Mouse (Mus musculus): ENCODE measurements around the gene Rrnad1.

Gene Rrnad1

DNA sequence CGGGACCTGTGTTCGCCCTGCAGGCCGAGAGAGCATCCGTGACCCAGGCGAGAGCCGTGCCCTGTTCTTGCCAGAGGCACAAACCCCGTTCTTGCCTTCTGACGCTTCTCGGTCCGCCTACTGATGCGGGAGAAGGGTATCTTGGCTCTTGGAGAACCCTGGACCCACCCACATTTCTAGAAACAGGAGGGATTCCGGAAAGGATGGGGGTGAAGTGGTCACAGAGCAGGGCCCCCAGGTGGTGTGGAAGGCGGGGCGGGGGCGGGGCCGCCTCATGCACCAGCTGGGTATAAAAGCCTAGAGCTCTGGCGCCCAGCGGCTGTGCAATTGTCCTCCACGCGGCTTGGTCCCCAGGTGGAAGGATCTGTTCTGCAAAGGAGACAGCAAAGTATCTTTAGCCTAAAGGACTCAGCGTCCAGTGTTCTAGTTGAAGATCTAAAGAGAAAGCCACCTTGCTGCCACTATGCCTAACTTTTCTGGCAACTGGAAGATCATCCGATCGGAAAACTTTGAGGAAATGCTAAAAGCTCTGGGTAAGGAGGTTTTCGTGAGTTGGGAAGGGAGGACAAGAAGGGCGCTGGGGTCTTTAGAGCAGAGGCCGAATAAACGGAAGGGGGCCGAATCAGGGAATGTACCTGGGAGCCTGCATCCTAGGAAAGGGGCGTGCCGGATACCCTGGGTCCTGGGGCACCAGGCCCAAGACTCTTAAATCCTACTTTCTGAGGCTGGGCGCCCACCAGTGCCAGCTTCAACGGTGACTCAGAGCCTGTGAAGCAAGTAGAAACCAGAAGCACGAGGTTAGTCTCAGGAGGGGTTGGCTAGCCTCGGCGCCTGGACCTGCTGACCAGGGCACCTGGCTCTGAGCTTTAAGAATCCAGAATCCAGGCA lies 18.1 kb upstream of the Rrnad1 start, which contains the start of gene Crabp2:
Crabp2 (plus strand) TSS at position 289 of the 888 bp plus-strand sequence.
- no peak for DNase-seq

DNA sequence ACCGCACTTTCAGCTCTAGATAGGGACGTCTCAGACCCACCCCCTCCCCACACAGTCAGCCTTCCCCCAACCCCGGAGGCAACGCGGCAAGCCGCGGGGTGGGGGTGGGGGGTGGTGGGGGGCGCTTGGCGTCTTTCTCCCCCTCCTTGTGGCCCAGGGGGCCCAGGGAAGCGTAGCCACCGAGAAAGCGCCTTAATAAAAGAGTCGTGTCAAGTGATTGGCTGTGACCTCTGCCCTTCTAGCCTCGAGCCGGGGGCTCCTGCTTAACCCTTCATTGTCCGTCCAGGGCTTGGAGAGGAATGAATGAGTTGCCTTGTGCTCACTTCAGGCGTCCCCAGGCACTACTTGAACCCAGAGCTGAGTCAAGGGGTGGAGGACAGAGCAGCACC lies 17.3 kb upstream of the Rrnad1 start:
- DNase-seq: no peak

DNA sequence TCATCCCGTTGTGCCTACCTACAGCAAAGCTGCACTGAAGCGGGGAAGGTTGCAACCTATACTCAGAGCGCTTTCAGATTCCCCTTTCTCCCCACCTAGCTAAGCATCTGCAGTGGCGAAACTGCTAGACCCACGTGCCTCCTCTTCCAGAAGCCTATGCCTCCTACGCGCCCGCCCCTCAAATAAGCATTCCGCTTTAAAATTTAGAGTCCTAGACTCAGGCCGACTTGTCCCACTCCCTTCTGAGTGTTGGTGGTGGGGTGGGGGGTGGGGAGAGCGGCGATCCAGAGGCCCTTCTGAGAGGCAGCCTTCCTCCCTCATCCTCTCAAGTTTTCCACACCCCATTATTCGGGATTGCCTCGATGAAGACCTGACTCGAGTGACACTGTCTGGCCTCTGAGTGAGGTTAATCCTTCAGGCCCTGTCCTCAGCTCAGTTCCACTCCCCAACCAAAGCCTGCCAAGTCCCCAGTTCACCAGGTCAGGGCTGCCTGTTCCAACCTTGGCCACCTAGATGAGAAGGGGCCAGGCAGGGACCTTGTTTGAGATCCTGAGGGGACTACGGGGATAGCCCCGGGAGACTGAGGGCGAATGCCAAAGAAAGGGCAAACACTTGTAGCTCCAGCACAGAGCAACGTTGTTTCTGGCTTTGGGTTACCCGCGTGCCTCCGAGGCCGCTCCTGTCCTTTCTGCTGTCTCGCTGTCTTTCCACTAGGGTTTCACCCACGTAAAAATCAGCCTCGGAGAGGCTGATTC lies 16.7 kb upstream of the Rrnad1 start:
- no peak for DNase-seq

DNA sequence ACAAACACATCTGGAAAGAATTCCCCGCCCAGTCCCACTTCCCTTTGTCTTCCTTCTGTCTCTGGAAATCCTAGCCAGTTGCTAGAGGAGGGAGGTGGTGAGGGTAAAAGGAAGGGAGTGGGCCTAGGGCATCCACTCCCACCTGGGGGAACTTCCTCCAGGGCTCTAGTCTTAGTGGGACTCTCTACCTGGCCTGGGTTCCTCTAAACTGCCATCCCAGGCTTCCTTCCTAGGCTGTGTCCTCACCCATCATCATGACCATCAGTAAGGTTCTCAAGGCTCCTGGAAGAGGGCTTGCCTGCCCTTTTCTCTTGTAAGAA lies 16.0 kb upstream of the Rrnad1 start:
- no peak for DNase-seq

DNA sequence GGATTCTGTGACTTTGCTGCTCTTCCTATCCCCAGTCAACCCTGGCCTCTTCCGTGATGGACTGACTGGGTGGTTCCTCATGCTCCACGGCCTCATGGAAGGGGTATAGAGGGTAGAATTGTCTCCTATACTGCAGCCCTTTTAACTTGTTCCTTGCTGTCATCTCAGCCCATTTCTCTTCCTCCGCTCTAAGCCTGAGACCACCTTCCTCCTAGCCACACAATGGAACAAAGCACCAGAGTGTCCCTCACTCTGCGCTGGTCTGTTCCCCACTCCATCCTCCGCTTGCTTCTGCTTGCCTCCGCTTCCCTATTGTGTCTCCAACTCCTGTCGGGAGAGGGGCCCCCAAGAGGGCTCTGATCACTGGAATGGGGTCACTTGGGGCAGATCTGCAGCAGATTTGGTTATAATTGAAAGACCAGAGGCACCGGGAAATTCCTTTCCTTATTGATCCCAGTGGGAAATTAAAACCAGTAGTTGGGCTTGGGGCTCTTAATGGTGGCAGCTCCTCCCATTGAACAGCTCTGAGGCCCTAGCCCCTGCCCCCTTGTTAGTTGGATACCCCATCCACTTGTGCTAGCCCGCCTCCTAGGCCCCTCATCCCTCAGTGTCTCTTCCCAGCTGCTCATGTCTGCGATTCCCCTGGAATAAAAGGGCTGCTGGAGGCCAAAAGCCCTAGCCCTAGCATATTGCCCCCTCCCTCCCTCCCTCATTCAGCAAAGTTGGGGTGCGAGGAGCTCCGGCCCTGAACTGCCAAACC lies 15.4 kb upstream of the Rrnad1 start:
- no peak for DNase-seq

DNA sequence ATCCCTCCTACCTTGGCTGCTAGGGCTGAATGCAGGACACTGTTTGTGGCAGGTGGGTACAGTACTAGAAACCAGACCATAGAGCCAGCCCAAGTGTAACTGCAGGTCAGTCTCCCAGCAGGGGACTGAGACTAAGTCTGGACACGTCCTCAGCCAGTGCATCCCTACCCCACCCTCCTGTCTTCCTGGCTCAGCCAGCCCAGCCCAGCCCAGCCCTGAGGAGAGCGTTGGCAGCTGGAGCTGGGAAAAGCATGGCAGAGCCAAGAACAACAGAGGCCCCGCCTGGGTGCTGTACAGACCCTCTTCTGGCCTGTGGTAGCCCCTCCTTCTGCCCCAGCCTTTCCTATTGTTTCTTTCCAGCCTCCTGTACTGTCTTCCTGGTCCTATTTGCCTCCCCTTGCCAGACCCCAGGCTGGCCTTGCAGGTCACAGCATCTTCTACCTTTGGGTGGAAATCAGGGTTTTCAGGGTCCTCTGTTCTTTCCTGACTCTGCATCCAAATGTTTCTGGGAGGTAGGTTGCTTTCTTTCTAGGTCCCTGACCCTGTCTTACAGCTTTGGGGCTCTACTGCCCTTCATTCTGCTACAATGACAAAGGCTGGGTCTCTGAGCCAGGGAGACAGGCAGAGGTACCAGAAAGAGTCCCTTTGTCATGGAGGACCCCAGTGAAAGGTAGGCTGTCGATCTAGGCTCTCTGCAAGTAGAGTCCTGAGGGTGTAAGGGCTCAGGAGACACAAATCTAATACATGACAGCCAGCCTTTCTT lies 14.5 kb upstream of the Rrnad1 start:
- no peak for DNase-seq

DNA sequence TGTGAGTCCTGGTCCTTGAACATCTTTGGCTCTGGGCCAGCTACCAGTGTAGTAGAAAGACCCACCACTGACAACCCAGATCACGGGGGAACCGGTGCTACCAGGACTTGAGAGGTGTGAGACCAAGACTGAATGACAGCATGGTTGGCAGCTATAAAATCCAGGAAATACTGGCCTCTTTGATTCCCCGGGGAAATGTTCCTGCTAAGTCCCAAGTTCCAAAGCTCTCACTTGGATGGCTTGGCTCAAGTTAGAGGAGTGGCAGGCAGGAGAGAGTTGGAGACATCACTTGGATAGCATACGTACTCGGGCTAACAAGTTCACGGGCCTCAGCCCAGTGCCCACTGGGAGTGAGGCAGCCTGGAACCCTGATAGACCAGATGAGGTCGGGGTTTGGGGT lies 13.1 kb upstream of the Rrnad1 start:
- no peak for DNase-seq

DNA sequence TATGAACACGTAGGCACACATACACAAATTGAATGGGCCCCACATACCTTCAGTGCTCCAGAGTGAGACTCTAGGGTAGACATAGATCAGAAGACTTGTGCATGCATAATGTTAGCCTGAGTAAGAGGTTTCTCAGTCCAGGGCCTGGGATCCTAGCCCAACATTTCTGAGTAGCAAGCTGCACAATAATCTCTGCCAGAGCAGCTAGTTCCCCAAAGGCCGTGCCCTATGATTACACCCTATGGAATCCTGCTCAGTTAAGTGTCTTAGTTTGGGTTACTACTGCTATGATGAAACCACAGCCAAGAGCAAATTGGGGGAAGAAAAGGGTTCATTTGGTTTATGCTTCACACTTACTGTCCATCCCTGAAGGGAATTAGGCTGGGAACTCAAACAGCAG lies 12.0 kb upstream of the Rrnad1 start:
- DNase-seq: no peak

DNA sequence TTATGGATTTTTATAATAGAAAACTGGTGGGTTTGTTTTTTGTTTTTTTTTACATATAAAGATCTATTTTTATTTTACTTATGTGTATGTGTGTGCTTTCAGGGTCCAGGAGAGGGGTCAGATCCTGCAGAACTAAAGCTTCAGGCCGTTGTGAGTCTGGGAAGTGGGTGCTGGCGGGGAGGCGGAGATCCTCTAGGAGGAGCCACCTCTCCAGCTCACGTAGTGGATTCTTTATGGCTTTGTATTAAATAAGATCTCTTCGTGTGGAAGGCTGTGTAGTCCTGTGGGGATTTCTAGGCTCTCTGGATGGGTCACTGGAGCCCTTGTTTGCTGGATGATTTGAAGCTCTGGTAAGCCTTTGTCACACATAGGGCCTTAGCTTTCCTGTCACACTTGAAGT lies 10.1 kb upstream of the Rrnad1 start:
- no peak for DNase-seq

DNA sequence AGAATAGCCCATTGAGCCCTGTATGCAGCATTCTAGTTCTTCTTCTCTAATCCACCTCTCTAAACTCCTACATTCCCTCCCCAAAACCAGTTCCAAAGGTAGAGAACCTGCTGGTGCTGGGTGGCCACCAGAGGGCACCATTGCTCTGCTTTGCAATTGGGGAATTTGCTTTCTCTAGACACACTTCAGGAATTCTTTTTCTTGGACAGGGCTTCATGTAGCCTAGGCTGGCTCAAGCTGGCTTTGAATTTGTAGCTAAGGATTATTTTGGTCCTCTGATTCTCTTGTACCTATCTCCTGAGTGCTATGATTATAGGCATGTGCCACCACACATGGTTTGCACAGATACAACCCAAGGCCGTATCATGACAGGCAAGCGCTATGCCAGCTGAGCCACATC lies 5.3 kb upstream of the Rrnad1 start:
- DNase-seq: peak; percentile 50

DNA sequence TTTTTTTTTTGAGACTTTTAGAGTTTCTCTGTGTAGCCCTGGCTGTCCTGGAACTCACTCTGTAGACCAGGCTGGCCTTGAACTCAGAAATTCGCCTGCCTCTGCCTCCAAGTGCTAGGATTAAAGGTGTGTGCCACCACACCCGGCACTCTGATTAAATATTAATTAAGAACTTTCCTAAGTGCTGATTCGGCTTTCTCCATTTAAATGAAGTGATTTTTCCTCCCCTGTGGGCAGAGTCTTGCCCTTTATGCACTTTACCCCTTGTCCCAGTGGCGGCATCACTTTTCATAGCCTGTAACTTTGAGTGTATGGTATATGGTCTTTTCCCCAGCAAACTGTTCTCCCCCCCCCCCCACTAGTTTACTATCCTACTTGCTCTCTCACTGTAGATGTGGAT lies 4.7 kb upstream of the Rrnad1 start:
- DNase-seq: no peak

DNA sequence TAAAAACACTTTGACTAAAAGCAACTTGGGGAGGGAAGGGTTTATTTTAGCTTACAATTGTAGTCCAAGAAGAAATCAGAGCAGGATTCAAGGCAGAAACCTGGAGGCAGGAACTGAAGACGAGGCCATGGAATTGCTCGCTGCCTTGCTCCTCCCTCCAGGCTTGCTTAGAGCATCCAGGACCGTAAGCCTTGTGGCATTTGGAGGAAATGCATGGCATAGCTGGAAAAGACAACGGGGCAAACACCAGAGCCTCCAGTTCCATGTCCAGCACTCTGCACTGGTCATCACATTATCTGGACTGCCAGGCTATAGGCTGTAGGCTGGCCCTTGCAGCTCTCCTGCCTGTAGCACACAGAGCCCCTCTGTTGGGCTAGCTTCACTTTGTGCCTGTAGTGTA lies 4.0 kb upstream of the Rrnad1 start:
- no peak for DNase-seq

DNA sequence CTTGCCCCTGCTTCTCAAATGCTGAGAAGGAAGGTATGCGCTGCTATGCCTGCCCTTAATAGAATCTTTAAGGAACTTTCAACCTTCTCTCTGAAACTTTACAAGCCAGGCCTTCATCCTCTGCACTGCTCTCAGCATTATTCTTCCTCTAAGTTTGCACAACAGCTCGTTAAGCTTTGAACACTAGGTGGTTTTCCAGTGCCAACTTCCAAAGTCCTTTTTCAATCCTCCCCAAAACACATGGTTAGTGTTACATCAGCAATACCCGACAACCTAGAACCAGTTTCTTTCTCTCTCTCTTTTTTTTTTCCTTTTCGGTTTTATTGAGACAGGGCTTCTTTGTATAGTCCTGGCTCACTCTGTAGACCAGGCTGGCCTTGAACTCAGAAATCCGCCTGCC lies 3.5 kb upstream of the Rrnad1 start:
- DNase-seq: no peak

DNA sequence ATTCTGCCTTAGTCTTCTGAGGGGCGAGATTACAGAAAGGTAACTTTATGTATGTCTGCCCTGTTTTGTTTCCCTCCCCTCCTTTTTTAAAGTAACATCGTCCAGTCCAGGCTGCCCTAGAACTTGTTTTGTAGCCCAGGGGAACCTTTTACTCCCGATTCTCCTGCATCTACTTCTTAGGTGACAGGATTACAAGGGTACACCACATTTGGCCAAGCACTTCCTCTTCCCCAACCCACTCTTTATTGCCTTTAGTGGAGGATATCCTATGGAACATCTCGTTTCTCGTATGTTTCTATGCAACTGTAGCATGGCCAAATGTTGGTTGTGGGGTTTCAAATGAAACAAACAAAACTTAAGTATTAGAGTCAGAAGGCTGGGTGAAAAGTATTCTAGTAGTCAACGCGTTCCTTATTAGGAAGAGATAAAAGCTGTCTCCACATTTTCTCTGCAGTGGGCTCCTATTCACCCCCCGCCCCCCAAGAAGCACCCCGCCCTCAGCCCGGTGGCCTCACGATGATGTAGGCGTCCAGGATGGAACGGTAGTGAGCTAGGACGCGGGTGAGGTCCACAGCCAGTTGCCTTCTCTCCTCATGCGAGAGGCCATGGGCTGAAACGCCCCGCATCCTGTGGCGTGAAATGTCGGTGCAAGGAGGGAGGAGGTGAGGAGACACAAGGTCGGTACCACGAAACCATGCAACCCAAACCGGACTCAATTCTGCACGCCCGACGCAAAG lies 1.0 kb downstream of the Rrnad1 start:
- DNase-seq: no peak

DNA sequence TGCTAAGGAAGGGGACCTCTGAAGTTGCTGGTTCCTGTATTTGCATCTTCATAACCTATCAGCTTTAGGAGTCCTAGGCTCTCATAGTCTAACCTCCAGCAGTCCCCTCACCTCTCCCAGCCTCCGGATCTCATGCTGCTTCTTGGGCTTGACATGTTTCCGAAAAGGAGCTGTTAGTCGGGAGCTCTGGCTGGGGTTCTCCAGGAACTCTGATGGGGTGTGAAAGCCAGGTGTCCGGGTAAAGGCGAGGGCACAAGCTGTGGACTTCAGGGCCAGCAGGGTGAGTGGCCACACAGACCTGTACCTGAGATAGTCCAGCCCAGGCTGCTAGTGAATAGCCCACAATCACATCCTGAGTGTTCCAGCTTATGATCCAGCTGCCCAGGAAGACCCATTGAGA lies 3.1 kb downstream of the Rrnad1 start:
- DNase-seq: no peak

DNA sequence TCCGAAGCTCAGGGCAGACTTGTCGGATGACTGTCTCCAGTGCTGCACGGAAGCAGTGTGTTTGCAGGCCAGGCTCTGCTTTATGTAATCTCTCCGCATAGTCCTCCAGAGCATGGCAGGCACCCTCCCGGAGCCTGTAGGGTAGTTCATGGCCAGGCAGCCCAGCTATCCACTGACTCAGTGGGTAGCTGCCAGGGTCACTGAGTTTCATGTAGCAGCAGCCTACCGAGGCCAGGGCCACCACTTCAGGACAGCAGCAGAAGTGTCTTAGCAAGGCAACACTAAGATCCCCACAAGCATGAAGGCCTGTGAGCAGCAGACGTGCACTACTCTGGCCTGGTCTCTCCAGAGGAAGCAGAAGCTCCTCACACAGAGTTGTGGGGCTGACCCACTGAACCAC lies 5.5 kb downstream of the Rrnad1 start:
- no peak for DNase-seq

DNA sequence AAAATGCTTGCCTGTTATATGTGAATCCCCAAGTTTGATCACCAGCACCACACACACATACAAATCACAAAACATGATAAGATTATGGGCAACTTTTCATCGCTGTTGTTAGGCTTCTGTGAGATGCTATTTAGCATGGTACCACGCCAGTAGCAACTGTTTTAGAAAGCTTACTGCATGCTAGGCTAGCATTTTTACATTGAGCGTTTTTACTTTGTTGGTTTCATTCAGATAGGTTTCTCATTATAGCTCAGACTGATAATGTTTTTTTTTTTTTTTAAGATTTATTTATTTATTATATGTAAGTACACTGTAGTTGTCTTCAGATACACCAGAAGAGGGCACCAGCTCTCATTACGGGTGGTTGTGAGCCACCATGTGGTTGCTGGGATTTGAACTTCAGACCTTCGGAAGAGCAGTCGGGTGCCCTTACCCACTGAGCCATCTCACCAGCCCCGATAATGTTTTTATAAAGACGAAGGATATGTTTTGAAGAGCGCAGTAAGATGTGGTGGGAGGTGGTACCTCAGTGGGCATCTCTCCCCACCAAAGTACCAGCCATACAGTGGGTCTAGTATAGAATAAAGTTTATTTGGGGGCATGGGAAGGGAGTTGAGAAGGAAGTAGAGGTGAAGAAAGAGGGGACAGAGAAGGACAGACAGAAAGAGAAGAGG lies 10.1 kb downstream of the Rrnad1 start:
- no peak for DNase-seq

DNA sequence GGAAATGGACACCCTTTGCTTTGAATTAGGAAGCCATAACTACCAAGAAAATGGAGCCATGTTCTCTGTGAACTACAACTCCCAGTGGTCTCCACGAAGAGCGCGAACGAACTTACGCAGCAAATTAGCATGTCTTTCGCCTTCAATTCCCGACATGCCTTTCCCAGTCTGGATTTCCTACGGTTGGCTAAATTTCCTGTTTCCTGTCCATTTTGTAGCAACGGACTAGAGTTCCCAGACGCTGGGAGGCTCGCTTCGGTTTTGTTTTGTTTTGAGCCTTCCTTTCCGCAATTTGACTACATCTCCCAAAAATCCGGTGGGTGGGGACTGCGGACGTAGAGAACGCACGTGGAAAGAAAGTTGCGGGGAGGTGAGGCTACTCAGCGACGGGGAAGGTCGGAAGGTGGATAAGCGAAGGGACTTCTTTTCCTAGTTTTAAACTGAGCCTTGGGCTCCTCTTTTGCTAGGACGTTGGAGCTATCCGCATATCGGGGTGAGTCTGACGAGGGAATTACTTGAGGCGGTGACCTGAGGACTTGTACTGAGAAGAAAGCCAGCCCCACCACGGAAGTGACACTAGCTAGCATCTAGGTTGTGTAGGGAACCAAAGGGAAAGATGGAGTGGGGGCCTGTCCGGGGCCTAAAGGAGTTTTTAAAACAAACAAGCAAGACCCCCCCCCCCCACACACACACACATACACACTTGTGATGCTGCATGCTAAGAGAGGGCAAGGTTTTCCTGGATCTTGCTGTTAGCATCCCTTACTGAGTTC lies 11.0 kb downstream of the Rrnad1 start, which contains the start of gene Mrpl24:
Mrpl24 (plus strand) TSS at position 171 of the 773 bp plus-strand sequence.
- DNase-seq: peak; percentile 96

DNA sequence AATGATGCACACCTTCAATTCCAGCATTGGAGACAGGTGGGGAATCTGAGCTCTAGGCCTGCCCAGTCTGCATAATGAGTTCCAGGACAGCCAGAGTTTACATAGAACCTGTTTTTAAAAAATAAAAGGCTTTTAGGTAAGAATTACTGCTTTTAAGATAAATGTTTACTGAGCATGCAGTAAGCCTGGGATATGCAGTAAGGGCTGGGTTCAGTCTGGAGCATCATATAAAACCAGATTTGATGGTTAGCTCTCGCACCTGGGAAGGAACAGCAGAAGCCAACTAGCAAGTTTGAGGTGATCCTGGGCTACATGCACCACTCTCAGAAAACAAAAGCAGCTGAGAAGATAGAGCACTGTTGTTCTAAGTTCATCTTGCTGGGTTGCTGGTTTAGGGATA lies 12.0 kb downstream of the Rrnad1 start:
- DNase-seq: no peak

DNA sequence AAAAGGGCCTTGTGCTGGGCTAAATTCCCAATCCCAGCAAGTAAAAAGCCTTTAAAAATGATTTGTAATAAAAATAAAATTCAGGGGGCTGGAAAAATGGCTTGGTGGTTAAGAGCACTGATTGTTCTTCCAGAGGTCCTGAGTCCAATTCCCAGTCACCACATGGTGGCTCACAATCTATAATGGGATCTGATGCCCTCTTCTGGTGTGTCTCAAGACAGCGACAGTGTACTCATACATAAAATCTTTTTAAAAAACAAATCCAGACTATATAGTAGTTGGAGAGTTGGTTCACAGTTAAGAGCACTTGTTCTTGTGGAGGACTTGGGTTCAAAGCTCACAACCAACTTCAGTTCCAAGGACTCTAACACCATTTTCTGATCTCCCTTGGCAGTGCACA lies 13.5 kb downstream of the Rrnad1 start:
- DNase-seq: no peak

DNA sequence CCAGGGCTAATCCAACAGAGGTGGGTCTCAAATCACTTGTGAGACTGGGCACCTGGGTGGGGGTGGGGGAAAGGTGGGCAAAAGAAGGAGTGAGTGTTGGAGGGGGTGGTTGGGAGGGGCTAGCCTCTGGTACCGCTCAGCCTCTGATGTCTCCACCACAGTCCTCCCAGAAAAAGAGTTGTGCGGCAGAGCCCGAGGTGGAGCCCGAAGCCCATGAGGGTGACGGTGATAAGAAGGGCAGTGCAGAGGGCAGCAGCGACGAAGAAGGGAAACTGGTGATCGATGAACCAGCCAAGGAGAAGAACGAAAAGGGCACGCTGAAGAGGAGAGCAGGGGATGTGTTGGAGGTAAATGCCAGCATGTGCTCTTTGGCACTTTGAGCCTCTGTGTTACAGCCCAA lies 16.6 kb downstream of the Rrnad1 start:
- no peak for DNase-seq
